8 mouse cellular contexts compared by ENCODE assay signal in genomic region chr5:23684517-23684916, GRCm38 (mm10). TPM values are rescaled to one million over a fixed set of nuclear protein-coding genes. Genes with fewer than 3 reads are reported as not detected.
DNase-seq lines count a peak whose midpoint lies in the region; ATAC-seq lines count a peak whose summit lies in the region.

Gene Srpk2 (minus strand): TSS chr5:23684617.

- no peaks in the 10 kb centered on the region for H3K36me3 ChIP-seq in lung, embryonic 15.5 days
- H3K36me3 ChIP-seq in embryonic facial prominence, embryonic 13.5 days, result no peaks in the 10 kb centered on the region
- no peaks in the 10 kb centered on the region for H3K36me3 ChIP-seq in heart, embryonic 12.5 days

- DNase-seq in lung, postnatal 10 days, result no peak
- DNase-seq in left cerebral cortex, adult 8-10 months (ENCODE audit: low spot score in 2 of 2), result no peak
- DNase-seq in retina, embryonic 14.5 days (ENCODE audit: low spot score), result no peak
- no peak for DNase-seq in frontal cortex, postnatal 14 days (ENCODE audit: low spot score in 2 of 2)

- H3K9me3 ChIP-seq in lung, embryonic 15.5 days, result no peaks in the 10 kb centered on the region
- H3K9me3 ChIP-seq in embryonic facial prominence, embryonic 13.5 days, result no peaks in the 10 kb centered on the region
- no peaks in the 10 kb centered on the region for H3K9me3 ChIP-seq in heart, embryonic 12.5 days (replicated peaks)

- ATAC-seq in lung, embryonic 15.5 days (ENCODE audit: borderline replicate concordance, extremely low read depth, low FRiP score, low TSS enrichment), result no peak
- no peak for ATAC-seq in embryonic facial prominence, embryonic 13.5 days (ENCODE audit: insufficient number of reproducible peaks, insufficient read depth, low FRiP score, low TSS enrichment, low read depth)
- ATAC-seq in heart, embryonic 12.5 days (ENCODE audit: insufficient number of reproducible peaks, low FRiP score), result no peak
- ATAC-seq in neutrophil, adult 5-6 weeks (ENCODE audit: extremely low read depth, insufficient number of reproducible peaks, low FRiP score, poor library complexity, severe bottlenecking), result no peak

- H3K4me2 ChIP-seq in lung, embryonic 15.5 days, result no peak within 1 kb of the TSS
- H3K4me2 ChIP-seq in embryonic facial prominence, embryonic 13.5 days, result no peak within 1 kb of the TSS
- no peak within 1 kb of the TSS for H3K4me2 ChIP-seq in heart, embryonic 12.5 days

- no peaks in the 10 kb centered on the region for H3K4me1 ChIP-seq in lung, embryonic 15.5 days
- no peaks in the 10 kb centered on the region for H3K4me1 ChIP-seq in embryonic facial prominence, embryonic 13.5 days
- no peaks in the 10 kb centered on the region for H3K4me1 ChIP-seq in heart, embryonic 12.5 days (replicated peaks)

- H3K27me3 ChIP-seq in lung, embryonic 15.5 days, result no peaks in the 10 kb centered on the region
- no peaks in the 10 kb centered on the region for H3K27me3 ChIP-seq in embryonic facial prominence, embryonic 13.5 days
- no peaks in the 10 kb centered on the region for H3K27me3 ChIP-seq in heart, embryonic 12.5 days (replicated peaks)

- H3K9ac ChIP-seq in lung, embryonic 15.5 days, result no peak within 1 kb of the TSS
- no peak within 1 kb of the TSS for H3K9ac ChIP-seq in embryonic facial prominence, embryonic 13.5 days
- H3K9ac ChIP-seq in heart, embryonic 12.5 days, result no peak within 1 kb of the TSS

- no peak within 1 kb of the TSS for H3K27ac ChIP-seq in lung, embryonic 15.5 days
- H3K27ac ChIP-seq in embryonic facial prominence, embryonic 13.5 days, result no peak within 1 kb of the TSS
- H3K27ac ChIP-seq in heart, embryonic 12.5 days (ENCODE audit: poor library complexity, severe bottlenecking), result no peak within 1 kb of the TSS

- H3K4me3 ChIP-seq in lung, embryonic 15.5 days, result no peak within 1 kb of the TSS
- H3K4me3 ChIP-seq in embryonic facial prominence, embryonic 13.5 days, result no peak within 1 kb of the TSS
- H3K4me3 ChIP-seq in heart, embryonic 12.5 days, result no peak within 1 kb of the TSS

- 55% methylated on average over 1 of the region's 1 CpGs for WGBS in lung, embryonic 15.5 days
- WGBS in embryonic facial prominence, embryonic 13.5 days, result 71% methylated on average over 1 of the region's 1 CpGs
- 66% methylated on average over 1 of the region's 1 CpGs for WGBS in heart, embryonic 12.5 days

RNA-seq across cellular contexts. Expression of gene Srpk2, which starts in this region (rescaled TPM):
- 37.0 and 39.8 TPM in 2 replicates for polyA plus RNA-seq in lung, embryonic 15.5 days (2015; fragmentation: Nextera tagmentation; extraction: Ambion mirVana)
- polyA plus RNA-seq in embryonic facial prominence, embryonic 13.5 days (2015; fragmentation: Nextera tagmentation; extraction: Ambion mirVana), result 64.8 and 67.0 TPM in 2 replicates
- 48.0 and 50.1 TPM in 2 replicates for polyA plus RNA-seq in heart, embryonic 12.5 days (2016; fragmentation: Nextera tagmentation; extraction: Ambion mirVana)
- total RNA-seq in left cerebral cortex, adult 8-10 months (2022), result 100 to 1,000 TPM; 175 to 211 (median 194) TPM
- total RNA-seq in neutrophil, adult 5-6 weeks (2017), result 95.8 and 119 TPM in 2 replicates
